Mouse (Mus musculus): ENCODE results near the gene Cdh12. TPM values are rescaled to one million over a fixed set of nuclear protein-coding genes. Genes with fewer than 3 reads are reported as not detected.

The Cdh12 gene
- total RNA-seq, 2 experiments from 2014 or later: 0.06 to 0.13 TPM

DNA sequence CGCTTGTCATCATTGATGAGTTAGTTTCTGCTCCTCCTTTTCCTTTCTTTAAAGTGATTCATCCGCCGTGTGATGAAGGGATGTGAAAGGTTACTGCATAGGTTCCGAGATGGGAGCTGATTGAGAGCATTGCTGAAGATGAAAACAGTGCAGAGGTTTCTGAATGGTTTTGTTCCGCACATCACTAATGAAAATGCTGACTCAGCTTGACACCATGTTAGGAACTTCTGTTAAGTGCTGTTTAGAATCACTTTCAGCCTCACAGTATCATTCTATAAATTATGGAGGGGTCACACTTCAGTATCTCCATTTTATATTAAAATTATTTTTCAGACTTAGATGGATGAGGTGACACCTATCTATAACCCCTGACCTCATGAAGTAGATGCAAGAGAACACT is 247.2 kb downstream of the Cdh12 start:
- no peak for DNase-seq (ENCODE audit: low spot score in 2 of 2)

DNA sequence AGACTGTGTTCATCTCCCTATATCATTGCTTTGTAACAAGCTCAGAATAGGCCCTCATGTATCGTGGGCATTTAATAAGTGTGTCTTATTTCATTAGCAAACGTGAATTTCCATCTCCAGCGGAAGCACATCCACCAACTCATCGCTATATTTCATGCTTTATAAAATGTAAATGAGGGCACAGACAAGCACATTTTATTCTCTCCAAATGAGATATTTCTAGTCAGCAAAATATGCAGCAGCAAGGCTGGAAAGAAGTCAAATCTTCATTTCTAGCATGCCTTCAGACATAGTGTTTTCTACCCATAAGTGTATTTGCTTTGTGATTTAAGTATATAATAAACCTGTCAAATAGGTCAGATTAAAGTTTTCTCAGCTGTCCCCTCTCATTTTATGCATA is 262.8 kb downstream of the Cdh12 start:
- no peak for DNase-seq (ENCODE audit: low spot score in 2 of 2)

DNA sequence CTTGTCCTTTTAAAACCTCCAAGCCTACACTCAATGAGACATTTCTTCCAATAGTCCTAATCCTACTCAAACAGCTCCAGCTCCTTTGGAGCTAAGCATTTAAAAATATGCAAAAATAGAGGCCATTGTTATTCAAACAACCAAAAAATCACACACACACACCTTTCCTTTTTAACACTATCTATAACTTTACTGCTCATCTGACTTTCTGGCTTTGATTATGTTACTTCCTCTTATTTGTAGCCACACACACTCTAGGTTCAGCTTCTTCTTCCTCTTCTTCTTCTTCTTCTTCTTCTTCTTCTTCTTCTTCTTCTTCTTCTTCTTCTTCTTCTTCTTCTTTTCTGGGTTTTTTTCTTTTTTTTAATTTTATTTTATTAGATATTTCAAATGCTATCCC is 323.2 kb downstream of the Cdh12 start:
- DNase-seq (ENCODE audit: low spot score in 2 of 2): no peak

DNA sequence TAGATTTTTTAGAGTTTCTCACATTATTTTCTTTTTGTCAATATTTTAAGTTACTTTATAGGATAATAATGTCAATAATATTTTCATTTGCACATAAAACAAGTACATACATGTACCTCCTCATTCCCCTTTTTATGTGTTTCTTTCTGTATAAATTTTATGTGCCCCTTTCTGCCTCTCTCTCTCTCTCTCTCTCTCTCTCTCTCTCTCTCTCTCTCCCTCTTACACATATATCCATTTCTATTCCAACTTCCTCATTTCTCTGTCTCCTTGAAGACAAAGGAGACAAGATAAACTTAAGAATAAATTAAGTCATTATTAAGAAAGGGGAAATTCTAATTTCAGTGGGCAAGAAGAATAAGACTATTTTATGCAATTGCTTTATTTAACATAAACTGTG is 324.4 kb downstream of the Cdh12 start:
- DNase-seq (ENCODE audit: low spot score in 2 of 2): no peak

DNA sequence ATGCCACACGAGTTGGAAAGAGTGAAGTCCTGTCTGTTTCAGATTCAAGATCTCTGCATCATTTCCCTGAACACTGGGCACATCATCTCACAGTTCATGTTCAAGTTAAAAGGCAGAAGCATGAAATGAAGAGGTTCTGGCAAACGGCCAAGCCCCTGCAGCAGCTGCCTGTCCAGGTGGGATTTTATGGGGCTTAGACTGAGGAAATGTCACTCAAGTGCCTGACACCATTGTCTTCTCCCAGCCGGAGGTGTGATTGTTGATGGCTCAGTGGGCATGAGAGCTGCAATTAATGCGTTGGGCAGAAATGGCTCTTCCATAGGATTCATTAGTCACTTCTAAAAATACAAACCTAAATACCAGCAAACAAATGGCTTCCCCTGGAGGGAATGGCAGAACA is 347.9 kb downstream of the Cdh12 start:
- no peak for DNase-seq (ENCODE audit: low spot score in 2 of 2)

DNA sequence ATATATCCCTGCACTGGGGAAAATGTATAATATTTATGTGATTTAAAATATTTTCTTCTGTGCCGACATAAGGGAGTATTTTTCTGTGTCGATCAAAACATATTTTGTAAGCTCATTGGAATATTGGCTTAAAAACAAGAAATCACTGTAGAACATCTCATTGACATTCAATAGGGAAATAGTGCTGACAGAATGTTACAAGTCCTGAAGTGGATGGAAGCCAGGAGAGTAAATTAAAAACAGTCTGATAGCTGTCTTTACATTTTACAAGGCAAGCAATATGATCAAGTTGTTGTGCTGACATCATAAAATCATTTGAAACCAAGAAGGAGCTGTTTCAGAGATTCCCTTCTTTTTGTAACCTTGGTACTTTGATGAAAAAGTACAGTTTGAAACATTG is 349.5 kb downstream of the Cdh12 start:
- no peak for DNase-seq (ENCODE audit: low spot score in 2 of 2)

DNA sequence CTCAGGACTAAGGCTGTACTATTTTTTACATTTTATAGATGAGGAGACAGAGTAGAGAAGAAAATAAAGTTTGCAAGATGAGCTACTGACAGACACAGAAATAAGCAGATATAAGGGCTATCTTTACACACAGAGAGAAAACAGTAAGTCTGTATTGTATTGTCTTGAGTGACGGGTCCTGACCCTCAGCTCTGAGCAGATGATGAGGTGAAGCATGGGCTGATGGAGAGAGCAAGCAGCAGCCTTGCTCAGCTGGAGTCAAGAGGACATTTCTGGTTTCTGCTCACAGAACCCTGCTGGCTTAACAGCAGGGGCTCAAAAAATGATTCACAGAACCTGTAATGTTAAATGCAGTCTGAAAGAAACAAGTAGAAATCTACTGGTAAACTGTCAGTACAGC is 386.8 kb downstream of the Cdh12 start:
- DNase-seq (ENCODE audit: low spot score in 2 of 2): no peak

DNA sequence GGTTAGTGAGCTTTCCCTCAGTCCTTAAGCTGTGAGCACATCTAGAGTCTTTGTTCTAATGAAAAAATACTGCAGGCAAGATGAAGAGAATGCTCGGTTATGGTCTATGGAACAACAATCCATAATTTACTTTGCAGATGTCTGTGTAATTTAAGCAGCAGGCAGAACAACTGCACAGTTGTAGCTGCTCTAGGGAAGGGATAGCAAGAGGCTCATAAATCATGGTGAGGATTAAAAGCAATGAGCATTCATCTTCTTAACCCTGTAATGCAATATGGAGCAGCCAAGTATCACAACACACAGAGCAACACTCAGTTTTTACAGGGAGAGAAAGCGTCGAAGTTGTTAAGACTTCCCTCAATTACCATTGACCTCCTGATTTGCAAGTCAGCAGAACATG is 387.9 kb downstream of the Cdh12 start:
- no peak for DNase-seq (ENCODE audit: low spot score in 2 of 2)

DNA sequence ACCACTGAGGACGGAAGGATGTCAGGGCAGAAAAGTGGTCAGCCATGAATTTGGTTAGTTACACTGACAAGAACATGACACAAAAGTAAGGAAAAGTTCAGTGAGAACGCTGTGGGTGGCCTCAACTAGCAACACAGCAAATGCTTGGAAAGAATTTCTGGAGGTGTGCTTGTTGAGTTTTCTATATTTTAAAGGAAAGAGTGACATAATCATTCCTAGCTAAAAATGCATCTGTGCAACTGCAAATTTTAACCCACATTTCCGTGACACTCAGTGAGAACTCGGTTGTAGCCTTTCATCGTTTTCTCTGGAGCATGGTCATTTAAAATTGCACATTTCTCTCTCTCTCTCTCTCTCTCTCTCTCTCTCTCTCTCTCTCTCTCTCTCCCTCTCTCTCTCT is 392.4 kb downstream of the Cdh12 start:
- DNase-seq (ENCODE audit: low spot score in 2 of 2): no peak

DNA sequence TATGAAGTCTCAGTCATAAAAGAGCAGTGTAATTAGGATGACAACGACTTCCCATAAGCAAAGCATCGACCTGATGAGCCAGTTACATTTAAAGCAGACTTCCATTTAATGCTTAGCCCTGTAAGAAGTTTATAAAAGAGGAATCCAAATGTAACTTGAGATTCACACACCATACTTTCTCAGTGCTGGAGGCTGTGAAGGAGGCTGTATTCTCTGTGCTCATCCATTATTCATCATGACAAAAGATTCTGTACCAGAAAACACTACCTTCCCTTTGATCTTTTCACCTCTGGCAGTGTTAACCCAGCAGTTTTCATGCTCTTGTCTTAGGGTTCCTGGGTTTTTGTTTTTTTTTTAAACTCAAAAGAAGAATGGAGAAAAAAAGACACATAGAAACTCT is 414.0 kb downstream of the Cdh12 start:
- DNase-seq (ENCODE audit: low spot score in 2 of 2): no peak

DNA sequence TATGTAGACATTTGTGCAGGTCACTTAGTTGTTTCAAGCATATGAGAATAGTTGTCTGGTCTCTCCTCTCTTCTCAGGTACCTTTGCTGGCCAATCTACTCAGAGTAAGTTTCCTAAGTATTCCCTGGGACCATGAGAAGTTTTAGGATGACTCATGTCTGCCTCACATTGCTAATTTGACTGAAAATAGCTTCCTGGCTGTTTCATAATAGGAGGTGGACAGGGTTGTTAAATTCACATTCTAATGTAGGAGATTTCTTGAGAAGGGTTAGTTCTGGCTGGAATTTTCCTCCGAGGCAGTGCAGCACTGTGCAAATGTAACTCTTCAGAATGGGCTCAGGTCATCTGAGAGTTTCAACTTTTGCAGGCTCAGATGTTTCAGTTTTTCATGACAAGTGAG is 423.5 kb downstream of the Cdh12 start:
- no peak for DNase-seq (ENCODE audit: low spot score in 2 of 2)

DNA sequence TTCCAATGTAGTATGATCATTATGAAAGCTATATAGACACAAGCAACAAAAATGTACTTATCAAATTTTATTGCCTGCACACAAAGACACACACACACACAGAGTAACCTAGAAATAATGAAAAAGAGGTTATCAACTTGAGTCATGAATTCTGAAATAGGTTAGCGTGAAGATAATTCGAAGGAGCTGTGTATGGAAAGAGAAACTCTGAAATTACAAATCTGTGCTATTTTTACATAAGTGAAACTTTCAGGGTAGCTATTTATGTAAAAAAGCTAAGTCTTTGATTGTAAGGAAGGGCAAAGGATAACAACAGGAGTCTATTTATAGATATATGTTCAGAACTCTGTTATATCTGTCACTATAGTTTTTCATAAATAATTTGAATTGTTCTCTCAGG is 427.9 kb downstream of the Cdh12 start:
- no peak for DNase-seq (ENCODE audit: low spot score in 2 of 2)

DNA sequence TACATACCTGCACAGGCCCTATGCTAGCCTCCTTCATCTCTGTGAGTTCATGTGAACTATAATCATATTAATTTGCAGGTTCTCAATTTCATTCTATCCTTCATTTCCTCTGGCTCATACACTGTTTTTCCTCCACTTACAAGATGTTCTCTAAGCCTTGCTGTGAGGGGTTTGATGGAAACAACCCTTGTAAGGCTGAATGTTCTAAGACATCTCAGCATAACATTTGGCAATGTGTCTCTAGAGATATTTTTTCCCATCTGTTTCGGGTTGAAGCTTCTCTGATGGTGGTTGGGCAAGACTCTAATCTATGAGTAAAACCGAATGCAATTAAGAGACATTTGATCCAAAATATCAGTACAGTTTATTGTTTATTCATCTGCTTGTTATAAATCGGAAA is 444.4 kb downstream of the Cdh12 start:
- no peak for DNase-seq (ENCODE audit: low spot score in 2 of 2)

DNA sequence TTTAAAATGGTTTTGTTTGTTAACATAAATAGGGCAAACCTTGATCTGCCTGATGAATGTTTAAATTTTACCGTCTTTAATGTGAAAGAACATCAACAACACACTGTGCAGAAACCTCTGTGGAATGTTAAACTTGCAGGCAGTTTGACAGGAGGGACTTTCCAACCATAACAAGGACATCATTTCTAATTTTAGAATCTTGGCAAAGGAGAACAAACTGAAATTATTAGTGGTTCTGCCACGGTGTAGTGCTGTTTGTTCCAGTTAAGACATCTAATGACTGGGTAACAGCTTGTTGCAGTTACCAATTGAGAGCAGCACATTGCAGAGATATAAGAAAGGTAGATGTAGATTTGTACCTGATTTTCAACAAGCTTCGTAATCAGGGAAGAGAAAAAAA is 453.5 kb downstream of the Cdh12 start:
- DNase-seq (ENCODE audit: low spot score in 2 of 2): no peak

DNA sequence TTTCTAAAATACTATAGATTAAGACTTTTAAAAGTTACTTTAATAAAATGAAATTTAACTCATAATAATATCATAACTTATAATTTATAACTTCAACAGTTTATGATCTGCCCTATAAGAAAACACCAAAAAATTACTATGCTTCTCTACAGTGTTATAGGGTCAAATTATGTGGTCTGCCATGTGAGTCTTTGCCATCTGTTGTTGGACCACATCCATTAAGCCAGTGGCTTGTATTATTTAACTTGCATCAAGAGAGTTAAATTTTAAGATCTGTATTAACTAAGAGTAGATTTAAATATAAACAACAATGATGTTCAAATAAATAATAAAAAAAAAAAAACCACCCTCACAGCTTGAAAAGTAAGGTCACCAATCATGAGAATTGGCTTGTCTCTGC is 479.2 kb downstream of the Cdh12 start:
- no peak for DNase-seq (ENCODE audit: low spot score in 2 of 2)

DNA sequence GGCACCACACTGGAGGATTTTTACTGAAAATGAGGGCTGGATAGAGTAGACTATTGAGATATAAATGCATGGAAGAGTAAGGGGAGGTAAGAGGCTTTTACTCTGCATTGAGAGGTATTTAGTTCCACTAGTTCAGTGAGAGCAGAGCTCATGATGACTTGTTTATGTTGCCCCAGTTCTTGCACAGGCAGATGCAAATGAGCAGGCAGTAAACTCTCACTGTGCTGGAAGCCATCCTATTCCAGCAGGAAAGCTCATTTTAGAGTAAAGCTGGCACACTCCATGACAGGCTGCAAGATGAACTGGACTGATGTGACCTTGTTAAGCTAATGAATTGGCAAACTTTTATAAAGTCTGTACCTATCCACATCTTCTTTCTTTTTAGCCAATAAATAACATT is 494.9 kb downstream of the Cdh12 start:
- DNase-seq (ENCODE audit: low spot score in 2 of 2): no peak

DNA sequence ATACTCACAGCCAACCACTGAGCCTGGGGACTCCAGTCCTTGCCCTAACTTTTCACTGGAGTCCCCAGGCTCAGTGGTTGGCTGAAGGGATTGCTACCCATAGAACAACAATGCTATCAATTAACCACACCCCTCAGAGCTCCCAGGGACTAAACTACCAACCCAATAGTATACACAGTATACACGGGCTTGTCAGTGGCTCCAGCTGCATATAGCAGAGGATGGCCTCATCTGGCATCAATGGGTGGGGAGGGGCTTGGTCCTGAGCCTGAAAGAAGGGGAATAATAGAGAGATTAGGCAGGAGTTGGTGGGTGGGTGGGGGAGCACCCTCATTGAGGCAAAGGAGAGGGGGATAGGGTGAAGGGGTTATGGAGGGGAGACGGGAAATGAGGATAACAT is 518.4 kb downstream of the Cdh12 start:
- no peak for DNase-seq (ENCODE audit: low spot score in 2 of 2)

DNA sequence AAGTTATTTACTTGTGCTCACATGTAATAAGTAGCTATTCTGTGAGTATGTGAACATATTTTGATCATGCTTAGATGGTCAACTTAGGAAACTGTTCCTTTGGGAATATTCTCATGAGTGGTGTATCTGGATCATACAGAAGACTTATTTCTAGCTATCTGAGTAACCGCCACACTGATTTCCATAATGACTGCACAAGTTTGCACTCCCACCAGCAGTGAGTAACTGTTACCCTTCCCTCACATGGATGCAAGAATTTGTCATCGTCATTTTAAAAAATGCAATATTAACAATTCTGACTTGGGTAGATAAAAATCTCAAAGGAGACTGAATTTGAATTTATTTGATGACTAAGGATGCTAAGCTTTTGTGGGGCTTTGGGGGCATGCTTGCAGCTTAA is 522.0 kb downstream of the Cdh12 start:
- DNase-seq (ENCODE audit: low spot score in 2 of 2): no peak

DNA sequence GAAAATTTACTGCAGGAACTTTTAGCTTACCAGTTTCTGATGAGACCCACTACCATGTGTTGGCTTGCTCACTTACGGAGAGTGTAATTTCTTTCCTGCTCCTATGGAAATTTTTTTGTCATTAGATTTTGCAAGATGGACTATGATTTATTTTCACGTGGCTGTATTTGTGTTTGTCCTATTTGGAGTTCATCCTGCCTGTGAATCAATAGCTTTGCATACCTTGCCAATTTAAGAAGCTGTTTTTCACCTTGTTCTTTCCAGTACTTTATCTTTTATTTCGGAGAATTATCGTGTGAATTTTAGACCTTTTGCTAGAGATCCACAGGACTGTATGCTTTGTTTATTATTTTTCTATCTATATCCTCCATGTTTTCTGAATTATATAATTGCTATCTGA is 551.5 kb downstream of the Cdh12 start:
- DNase-seq (ENCODE audit: low spot score in 2 of 2): no peak

DNA sequence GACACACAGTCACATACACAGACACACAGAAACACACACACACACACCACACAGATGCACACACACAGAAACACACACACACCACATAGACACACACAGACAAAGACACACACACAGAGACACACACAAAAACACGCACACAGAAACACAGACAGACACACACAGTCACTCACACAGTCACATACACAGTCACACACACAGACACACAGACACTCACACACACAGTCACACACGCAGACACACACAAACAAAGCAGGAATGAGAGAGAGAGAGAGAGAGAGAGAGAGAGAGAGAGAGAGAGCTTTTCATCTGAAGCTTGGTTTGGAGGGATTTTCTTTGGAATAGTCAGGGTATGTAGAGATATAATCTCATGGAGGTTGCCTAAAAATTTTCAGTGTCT is 558.9 kb downstream of the Cdh12 start:
- DNase-seq (ENCODE audit: low spot score in 2 of 2): no peak

DNA sequence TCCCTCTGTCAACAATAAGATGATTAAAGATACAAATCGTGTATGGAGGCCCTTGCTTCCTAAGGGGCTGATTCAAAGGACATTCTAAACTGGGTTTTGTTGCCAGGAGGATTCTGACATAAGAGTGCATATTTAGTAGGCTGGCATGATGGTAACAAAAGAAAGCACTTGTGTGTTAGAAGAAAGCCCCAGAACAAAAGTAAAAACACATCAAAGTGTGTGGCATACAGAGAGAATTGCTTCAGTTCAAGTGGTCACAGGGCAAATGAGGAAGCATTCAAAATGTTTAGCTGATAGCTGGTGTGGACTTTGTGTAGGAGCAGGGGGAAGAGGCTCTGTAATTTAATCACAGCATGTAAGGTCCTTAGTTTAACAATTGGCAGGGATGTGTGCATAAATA is 559.4 kb downstream of the Cdh12 start:
- no peak for DNase-seq (ENCODE audit: low spot score in 2 of 2)

DNA sequence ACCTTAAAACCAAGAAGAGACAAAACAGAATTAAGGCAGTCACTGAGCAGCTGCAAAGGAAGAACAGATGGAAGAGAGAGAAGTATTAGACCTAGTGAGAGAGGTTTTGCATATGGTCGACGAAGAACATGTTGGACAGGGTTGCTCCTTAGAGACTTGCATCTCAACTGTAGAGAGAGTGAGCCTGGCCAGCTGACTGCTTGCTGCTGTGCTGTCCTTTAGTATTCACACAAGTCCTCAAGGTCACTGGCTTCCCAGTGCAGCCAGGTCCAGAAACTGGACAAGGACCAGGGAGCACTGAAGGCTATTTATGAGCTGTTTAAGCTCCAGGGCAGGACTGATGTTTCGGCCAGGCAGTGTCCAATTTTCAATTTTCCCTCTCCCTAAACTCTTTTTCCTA is 559.9 kb downstream of the Cdh12 start:
- DNase-seq (ENCODE audit: low spot score in 2 of 2): peak in 1 of 2 experiments; percentile 12

DNA sequence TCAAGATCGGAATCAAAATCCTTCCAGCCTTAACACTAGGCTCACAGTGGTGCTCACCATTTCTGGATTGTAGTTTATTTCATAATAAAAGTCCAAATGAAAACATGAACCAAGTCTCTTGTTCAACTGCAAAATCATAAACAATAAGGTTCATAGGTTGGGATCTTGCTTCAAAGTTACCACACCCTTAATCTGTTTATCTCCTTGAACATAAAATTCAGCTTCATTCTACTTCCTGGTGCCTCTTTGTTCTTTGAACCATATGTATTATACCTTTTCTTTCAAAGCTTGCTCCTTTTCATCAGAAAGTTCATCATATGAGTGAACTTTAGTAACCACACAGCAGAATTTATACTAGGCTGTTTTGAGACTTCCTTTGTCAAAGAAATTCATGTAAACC is 614.6 kb downstream of the Cdh12 start:
- no peak for DNase-seq (ENCODE audit: low spot score in 2 of 2)

DNA sequence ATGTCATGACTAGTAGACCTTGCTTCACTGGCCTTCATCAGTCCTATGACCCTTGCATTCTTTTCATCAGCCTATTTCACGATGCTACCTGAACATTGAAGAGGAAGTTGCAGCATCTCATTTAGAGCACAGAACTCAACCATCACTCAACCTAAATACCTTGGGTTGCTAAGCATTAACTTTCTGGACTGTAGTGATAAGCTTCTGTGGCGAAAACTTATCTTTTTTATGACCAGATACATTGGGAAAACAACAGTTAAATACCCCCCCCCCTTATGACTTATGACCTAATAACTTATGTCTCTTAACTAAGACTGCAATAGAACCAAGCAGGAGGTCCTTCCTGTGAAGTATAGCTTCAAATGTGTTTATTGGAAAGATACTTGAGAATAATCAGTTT is 620.2 kb downstream of the Cdh12 start:
- DNase-seq (ENCODE audit: low spot score in 2 of 2): no peak

All from adrenal gland, adult 18-20 months (tissue).